Mouse (Mus musculus) urinary bladder, adult 18-20 months (tissue): Measurements from ENCODE around the gene Birc3.

Source experiments
- DNase-seq, 2 experiments: peaks; one replicate each; pipeline ENCODE4 v3.0.0; 2022; ENCODE audit warnings: low spot score in 2 of 2, mixed read lengths in 2 of 2

Birc3 gene

GRCm38 (mm10) chr9:7822758-7823157 lies 50.2 kb downstream of the Birc3 start:
- DNase-seq, result no peak

DNA sequence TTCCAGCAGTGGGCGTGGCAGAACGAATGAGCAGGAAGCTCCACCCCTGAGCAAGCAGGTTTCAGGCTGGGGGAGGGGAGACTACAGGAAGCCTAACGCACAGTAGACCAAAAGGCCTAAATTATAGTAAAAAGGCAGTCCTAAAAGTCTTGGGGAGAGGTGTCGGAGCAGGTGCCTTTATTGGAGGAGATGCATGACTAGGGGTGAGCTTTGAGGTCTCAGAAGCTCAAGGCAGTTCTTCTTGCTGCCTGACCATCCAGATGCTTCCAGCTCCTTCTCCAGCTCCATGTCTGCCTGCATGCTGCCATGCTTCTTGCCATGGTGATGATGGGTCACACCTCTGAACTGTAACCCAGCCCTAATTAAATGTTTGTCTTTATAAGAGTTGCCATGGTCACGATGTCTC lies 67.9 kb downstream of the Birc3 start:
- DNase-seq, result no peak
